Mouse (Mus musculus) left cerebral cortex, adult 9 months (tissue): ENCODE measurements around the gene Htra3.

Experiments used
- DNase-seq, 2 experiments: peaks; one replicate each; pipeline ENCODE4 v3.0.0; 2022; ENCODE audit warnings: low spot score in 2 of 2

The Htra3 gene

DNA sequence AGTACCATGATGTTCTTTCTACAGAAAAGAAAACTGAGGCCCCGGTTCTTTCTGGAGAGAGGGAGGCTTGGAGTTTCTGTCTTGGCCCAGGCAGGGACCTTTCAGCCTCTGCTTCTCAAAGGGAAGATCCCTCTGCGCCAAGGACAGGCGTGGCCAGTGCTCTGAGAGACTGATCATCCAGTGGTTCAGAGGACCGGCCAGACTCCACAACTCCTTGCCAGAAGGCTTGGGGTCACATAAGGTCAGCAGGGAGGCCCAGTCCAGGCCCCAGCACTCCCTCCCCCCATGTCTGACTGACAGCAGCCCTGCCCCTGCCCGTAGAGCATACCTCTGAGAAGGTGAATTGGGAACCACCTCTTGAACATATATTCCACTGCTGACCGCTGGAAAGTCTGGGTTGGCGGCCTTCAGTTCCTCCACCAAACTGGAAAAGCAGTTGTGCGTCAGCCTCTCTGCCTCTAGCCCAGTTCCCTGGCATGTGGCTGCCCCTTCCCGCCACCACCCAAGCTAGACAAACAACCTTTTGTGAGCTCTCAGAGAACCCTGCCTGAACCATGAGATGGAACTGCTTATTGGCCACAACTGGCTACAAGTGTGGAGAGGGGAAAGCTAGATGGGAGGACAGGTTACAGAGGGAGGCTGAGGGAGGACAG is 25.7 kb downstream of the Htra3 start:
- DNase-seq: no peak

DNA sequence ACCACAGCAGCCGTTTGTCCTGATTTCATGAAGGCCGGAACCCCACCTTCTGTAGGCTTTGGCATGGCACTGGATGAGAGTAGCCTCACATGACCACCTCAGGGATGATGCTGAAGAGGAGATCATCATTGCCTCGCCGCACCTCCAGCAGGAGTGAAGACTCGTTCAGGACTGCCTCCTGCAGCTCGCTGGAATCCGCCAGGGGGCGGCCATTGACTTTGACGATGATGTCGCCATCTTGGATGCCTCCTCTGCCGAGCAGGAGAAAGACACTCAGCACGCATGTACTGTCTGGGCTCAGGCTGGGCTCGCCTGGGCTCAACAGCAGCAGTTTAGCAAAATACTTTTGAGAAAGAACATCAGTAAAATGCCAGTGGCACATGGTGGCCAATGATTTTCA is 26.7 kb downstream of the Htra3 start:
- DNase-seq: no peak

DNA sequence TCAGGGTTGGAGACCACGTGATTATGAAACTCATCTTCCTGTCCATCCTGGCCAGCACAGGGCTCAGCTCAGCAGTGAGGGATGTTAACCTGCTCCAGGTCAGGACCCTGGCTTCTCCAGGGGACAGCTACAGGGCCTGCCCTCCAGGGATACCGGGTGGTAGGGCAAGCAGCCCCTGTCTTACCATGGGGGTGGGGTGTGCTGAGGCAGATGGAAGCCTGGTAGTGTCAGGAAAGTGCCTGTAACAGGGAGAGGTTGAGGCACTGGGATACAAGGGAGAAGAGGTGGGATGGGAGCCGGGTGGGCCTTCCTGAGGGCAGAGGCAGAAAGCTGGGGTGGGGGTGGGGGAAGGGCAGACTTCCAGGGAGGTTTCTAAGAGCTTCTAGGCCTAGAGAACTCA is 27.3 kb downstream of the Htra3 start:
- no peak for DNase-seq

DNA sequence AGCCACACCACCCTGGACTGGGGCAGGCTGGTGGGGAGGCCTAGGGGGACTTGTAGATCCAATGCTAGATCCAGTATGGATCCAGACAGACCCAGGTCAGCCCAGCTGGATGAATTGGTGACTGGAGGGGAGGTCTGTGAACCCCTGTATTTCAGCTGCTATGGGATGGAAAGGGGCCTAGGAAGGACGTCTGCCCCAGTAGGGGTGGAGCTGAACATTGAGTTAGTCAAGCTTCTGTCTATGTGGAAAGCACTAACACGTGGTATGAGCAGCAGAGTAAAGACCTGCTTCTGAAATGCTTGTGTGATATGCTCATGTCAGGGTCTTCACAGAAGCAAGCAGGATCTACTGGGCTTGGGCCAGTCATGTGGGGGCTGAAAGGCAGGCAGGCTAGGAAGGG is 31.4 kb downstream of the Htra3 start:
- no peak for DNase-seq

DNA sequence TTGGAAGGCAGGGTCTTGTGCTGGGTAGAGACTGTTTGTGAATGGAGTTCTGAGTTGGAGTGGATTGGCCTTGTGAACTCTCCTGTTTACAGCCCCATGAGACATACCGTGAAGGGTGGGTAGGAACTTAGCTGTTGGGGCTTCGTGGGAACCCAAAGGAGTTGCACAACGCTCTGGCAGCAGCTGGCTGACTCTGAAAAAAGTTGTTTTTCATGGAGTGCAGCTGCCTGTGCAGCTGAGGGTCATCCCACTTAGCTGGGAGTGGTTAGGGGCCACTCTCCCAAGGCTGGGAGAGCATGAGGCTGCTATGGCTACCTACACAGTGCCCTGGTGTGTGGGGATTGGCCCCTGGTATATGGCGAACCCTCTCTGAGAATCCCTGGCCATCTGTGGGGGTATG is 32.0 kb downstream of the Htra3 start:
- DNase-seq: no peak

DNA sequence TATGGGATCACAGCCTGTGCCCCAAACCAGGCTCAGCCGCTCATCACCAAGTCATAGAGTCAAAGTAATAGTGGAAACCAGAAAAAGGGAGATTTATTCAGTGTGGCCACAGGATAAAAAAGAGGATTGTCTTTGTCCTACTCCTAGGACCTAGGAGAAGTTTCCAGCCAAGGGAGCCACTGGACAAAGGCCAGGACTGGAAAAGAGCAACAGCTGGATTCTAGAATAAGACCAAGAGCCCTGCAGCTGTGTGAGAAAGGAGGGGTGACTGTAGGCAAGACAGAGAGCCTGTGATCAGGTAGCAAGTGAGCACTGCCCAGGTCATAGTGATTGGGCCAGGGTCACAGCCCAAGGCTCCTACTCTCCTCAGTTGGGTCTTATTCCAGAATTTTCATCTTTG is 32.7 kb downstream of the Htra3 start:
- DNase-seq: no peak

DNA sequence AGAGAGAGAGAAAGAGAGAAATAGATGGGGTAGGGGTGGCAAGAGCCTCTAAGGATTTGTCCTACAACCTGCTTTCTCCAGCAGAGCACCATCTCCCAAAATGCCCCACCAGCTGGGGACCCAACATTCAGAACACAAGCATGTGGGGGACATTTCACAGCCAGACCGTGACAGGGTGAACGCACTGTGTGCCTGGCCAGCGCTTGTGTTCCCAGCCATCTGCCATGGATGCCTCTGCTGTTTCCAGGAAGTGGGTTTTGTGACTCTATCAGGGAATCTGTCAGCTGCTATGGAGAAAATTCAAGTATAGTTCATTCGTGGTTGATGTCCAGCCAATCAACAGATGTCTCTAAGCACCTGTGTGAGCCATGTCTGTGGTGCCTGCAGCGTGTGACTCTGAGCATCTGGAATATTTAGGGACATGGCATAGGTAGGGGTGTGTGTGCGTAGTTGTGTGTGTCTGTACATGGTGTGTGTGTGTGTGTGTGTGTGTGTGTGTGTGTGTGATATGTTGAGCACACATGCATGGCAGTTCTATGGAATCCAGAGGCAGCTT is 33.6 kb downstream of the Htra3 start:
- DNase-seq: no peak

DNA sequence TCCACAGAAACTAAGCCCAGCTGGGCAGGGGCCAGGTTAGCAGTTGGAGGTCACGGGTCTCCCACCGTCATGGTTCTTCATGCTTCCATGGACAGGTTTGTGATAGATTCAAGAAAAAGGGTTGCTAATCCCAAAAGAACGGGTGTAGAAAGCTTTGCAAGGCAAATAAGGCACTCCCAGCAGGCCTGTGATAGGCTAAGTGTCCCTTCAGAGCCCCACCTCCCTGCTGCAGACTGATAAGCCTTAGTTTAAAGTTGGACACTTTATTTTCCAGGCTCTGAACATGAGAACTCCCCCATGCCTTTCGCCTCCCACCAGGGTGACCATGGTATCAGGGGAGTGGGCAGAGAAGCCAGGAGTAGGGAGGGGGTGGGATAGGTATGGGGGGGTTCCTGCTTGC is 35.5 kb downstream of the Htra3 start:
- DNase-seq: no peak

DNA sequence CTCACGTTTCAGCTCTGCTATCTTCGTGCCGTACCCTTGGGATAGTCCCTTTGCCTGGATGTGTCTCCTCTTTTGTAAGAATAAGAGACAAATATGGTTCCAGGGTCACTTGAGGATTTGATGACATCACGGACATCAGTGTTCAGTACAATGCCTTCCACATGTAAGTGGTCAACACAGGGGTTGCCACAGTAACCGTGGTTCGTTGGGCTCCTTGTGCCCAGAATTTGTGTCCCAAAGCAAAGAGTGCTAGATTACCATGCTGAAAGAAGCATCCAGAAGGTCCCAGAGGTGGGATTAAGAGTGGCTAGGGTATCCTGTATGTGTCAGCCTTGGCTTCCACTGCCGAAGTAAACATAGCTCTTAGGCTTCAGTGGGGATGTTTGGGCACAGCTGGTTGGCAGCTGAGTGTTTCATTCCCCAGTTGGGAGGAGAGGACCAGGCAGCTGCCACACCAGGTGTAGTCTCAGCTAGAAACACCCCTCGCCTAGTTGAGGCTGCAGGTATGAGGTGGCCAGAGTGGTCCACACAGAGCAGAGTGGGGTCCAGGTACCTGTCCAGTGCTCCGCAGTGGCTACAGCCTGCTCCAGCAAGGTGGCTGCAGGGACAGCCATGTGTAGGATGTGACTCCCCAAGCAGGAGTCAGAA is 36.1 kb downstream of the Htra3 start:
- DNase-seq: no peak

DNA sequence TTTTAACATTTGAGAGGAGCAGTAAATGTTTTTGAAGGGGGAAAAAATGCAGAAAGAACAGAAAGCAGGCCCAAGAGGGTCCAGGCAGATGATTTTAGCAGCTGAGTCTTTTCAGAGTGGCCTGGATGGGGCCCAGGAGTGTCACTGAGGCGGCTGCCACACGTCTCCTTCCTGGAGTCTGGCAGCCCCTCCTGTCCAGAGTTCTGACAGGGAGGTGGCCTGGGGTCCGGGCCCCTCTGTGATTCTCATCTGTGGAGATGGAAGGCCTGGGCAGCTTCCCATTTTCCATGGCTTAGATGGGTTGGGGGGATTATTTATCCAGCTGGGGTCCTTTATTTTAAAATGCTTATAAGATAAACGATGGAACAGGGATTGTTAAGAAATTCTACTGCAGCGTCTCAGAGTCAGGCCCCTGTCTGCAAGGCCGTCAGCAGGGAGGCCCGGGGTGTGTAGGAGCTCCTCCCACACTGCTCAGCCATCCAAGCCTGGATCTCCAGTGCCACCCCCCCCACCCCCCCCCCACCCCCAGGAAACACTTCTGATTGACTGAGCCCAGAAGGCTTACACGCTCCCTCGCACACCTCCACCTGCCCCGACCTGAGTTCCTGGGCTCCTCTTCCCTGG is 37.5 kb downstream of the Htra3 start:
- DNase-seq: no peak

DNA sequence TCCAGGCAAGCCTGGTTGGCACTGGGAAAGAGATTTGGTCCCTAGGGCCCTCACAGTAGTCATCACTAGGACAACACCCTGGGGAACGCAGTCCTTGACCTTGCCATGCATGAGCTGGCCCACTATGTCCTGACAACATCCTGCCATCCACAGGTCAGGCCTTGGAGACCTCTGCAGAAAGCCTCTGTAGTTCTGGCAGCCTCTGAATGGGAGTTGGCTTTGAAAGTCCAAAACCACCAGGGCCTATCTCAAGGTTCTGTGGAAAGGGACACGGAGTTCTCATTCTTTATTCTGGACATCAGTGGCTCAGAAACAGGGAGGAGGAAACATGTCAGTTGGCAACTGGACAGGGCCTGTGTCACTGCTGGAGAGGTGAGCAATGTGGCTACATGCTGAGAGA is 43.6 kb downstream of the Htra3 start:
- no peak for DNase-seq

DNA sequence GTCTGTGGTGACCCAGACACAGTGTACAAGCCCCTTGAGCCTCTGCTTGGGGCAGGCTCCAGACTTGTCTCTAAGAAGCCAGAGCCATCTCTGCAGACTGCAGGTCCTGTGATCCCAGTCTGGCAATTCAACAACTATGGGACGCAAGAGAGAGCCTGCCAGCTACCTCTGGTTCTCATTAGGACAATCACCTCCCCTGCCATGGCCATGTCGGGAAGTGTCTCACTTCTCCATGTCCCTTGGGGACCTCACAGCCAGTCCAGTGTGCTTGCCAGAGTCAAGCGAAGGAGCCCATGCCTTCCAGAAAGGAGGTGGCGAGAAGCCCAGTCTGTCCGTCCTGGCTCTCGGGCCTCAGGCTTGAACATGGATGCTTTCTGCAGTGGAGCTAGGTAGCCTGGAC is 46.7 kb downstream of the Htra3 start:
- DNase-seq: no peak

DNA sequence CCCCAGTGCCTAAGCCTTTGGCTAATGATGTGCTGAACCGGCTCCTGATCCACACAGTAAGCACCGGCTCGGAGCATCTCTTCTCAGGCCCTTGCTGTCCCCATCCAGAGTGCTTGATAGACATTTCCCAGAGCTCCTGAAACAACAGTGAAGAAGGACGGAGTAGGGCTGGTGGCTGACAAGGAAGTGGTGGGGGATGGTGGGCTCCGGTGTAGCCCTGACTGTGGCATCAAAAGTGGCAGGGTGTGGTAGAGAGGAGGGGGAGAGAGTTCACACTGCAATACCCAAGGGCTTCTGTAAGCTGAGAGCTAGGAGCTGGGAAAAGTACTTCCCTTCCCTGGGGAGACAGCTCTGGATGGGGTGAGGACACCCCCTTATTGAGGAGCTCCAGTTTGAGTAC is 47.8 kb downstream of the Htra3 start:
- no peak for DNase-seq

DNA sequence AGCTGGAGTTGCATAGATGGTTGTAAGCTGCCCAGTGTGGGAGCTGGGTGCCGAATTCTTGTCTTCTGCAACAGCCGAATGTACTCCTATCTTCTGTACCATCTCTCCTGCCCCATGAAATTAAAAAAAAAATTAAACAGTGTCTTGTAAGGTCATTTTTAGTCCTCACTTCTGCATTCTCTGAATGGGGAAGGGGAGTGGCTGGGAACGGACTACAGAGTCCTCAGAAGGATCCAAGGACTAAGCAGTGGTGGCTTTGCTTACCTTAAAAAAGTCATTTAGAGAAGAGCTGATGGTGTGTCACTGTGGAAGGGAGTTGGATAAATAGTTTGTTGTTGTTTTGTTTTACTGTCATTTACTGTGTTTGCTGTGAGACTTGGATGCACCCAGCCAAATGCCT is 48.4 kb downstream of the Htra3 start:
- no peak for DNase-seq

DNA sequence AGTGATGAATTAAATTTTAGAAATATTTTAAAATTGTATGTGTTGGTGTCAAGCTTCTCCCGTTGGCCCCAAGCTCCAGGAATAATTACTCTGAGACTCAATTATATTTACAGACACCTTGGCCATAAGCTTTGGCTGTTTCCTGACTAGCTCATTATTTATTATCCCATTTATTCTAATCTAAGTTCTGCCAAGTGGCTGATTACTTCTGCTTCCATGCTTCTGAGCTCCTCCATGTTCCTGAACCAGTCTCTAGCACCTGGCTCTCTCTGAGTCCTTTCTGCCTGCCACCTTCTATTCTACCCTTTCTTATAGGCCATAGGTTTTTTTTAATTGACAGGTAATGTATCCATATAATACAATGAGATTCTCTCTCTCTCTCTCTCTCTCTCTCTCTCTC is 48.9 kb downstream of the Htra3 start:
- DNase-seq: no peak

DNA sequence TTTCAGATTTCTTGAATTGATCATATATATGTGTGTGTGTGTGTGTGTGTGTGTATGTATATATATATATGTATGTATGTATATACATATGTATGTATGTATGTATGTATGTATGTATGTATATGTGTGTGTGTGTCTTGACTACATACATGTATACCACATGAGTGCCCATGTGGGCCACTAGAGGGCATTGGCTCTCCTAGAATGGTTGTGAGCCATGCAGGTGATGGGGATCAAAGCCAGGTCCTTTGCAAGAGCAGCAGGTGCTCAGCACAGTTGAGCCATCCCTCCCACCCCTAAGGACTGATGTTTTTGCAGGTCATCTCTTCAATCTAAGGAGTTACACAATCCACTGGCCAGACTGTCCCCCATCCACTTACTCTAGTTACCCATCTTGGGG is 50.2 kb downstream of the Htra3 start:
- no peak for DNase-seq

DNA sequence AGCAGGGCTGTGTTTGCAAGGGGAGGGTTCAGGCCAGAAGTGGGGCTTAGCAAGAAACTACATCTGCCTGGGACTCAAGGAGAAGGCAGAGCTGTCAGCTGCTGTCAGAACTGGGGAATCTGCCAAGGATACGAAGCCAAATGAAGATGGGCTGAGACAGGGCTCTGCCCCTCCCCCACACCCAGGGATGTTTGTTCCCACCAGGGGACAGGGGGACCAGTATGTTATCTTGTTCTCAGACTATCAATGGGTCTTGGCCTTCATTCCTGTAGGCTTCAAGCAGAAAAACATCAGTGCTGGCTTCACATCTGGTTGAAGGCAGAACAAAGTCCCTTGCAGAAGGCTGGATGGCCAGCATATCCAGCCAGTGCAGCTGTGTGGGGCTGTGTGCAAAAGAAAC is 50.9 kb downstream of the Htra3 start:
- peak; percentile 15 to 42 for DNase-seq

DNA sequence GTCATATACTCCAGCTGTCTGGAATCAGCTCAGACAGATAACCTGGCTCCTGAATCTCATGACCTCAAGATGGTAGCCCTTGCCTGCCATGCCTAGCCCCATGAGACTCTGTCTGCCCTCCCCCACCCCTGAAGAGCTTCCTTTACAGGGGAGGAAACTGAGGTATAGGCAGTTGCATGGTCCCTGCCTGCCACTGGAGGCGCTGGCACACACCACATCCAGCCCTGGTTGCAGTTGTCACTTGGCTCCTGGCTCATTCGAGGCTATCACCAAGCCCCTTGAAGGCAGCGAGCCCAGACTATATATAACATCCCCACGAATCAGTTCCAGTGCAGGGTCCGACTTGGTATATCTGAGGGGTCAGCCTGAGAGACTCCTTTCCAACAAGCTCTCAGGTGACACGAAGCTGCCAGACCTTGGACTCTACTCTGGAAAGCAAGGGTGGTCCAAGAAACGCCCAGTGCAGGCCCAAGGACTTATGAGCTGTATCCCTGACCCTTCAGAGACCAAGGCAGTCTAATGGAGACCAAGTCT is 52.2 kb downstream of the Htra3 start:
- DNase-seq: no peak

DNA sequence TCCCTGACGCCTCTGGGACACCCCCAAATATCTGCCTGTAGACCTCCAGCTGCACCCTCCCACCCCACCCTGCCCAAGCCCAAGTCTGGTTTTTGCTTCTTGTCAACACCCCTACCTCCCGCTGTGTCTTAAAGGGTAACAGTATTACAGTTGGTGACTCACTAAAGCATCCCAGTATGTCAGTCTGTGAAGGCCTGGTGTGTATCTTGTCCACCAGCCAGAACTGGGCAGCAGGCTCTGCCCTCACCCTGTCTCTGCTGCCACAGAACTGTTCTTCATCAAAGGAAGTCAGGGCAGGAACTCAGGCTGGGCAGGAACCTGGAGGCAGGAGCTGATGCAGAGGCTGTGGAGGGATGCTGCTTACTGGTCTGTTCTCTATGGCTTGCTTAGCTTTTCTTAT is 53.2 kb downstream of the Htra3 start:
- DNase-seq: no peak

DNA sequence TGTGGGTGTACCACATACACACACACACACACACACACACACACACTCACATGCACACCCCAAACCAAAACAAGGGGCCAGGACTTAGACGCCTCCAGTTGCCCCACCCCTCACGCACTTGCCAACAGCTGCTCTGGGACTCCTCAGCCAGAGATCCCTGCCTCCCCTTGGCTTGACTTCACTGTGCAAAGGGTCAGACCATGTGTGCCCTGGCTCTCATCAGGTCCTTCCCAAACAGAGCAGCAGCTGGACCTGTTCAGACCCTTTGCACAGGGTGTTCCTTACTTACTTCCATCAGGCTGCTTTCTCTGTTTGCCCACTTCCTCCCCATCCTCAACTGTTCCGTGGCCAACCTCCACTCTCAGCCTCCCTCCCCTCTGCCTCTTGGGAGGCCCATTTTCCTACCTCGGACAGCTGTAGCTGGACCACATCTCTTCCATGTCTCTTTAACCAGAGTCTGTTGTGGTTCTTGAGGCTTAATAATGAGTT is 54.8 kb downstream of the Htra3 start:
- DNase-seq: no peak

DNA sequence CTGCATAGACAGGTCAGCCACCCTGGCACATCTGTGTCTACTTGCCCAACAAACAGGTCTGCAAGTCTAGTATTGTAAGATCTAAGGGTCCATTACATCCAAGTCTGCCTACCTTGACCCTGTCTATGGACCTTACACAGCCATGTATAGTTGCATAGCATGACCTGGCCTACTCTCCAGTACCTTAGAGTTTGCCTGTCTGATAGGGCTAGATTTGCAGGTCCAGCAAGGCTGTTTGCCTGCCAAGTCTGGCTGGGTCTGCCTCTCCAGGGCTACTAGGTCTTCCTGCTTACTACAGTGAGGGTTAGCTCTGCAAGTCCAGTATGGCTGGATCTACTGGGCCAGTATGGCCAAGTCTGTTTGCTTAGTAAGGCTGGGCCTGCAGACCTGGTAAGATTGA is 55.8 kb downstream of the Htra3 start:
- DNase-seq: no peak

DNA sequence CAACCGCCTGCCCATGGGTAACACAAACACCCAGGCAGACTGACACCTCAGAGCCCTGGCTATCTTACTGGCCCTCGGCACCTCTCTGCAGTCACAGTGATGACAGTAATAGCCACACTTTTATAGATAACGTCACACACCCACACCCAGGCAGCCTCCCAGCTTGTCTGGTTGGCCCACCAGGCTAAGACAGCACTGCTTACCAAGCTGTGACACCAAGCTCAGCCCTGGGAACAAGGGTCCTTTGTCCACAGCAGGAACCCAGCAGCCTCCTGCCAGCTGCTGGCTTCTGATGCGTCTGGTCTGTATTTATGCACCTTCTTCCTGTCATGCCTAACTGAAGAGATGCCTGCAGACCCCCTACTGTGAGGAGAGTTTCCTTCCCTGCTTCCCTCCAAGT is 58.5 kb downstream of the Htra3 start:
- no peak for DNase-seq

DNA sequence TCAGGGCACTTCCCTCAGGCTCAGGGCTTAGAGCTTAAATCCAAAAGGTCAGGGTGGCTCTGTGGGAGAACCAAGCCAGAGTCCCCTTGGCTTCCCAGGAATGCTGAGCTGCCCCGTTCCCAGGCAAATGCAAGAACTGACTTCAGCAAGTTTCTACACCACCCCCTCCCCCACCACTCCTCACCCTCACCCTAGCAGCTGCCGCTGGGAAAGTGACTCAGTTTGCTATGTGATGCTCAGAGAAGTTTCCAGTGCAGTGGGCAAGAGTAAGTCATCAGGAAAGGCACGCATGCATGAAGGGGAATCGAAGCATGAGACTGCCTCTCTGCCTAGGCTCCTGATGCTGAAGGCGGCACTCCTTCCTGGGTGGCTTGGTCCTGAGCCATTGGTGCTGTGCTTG is 62.6 kb downstream of the Htra3 start:
- no peak for DNase-seq
